Mouse (Mus musculus) midbrain, embryonic 14.5 days (tissue): ENCODE data around the gene Zc2hc1c. TPM values are rescaled to one million over a fixed set of nuclear protein-coding genes. Genes with fewer than 3 reads are reported as not detected.

Experiments used
- ATAC-seq: fragments of 200-750 bp; cut with Nextera tagmentation; 2 replicates; pipeline ENCODE4 v1.8.0; 2017; ENCODE audit warnings: moderate number of reproducible peaks, moderate library complexity; ENCODE audit not compliant: low FRiP score, low TSS enrichment
- DNase-seq: peaks from one replicate; pipeline ENCODE4 v3.0.0-alpha.2; 2015
- H3K27ac ChIP-seq: fragments of 300-500 bp; sonication (generic); replicated peaks from 2 replicates; pipeline ENCODE4 v1.5.1; 2014; ENCODE audit warnings: mild to moderate bottlenecking, low read depth, low read length, moderate library complexity
- H3K27me3 ChIP-seq: fragments of 300-500 bp; sonication (generic); 2 replicates; pipeline ENCODE4 v1.6.1; 2014; ENCODE audit warnings: low read length, control low read depth, mixed read lengths; ENCODE audit not compliant: control insufficient read depth, insufficient read depth
- H3K36me3 ChIP-seq: fragments of 300-500 bp; sonication (generic); 2 replicates; pipeline ENCODE4 v1.6.1; 2014; ENCODE audit warnings: low read length, control low read depth; ENCODE audit not compliant: control insufficient read depth, insufficient read depth
- H3K4me1 ChIP-seq: fragments of 300-500 bp; sonication (generic); 2 replicates; pipeline ENCODE4 v1.6.1; 2014; ENCODE audit warnings: mild to moderate bottlenecking, antibody characterized with exemption, low read length, control low read depth; ENCODE audit not compliant: control insufficient read depth, insufficient read depth
- H3K4me2 ChIP-seq: fragments of 300-500 bp; sonication (generic); 2 replicates; pipeline ENCODE4 v1.6.1; 2014; ENCODE audit warnings: mild to moderate bottlenecking, low read length, moderate library complexity
- H3K4me3 ChIP-seq: fragments of 300-500 bp; sonication (generic); replicated peaks from 2 replicates; pipeline ENCODE4 v1.5.1; 2014; ENCODE audit warnings: low read depth, low read length
- H3K9ac ChIP-seq: fragments of 300-500 bp; sonication (generic); replicated peaks from 2 replicates; pipeline ENCODE4 v1.6.1; 2014; ENCODE audit warnings: mild to moderate bottlenecking, low read length, moderate library complexity
- H3K9me3 ChIP-seq: fragments of 300-500 bp; sonication (generic); 2 replicates; pipeline ENCODE4 v1.6.1; 2016; ENCODE audit warnings: low read length, control low read depth, mixed read lengths; ENCODE audit not compliant: control insufficient read depth
- WGBS: fragments of 180-500 bp; shearing (Covaris S2); extraction: QIAGEN DNeasy Blood & Tissue Kit; methylation state at CpG from one replicate; pipeline ENCODE4 v1.1.7; 2014; 5-methylcytosine and 5-hydroxymethylcytosine counted together
- polyA plus RNA-seq: library from polyadenylated mRNA; unstranded; fragments of >200 nt; fragmentation: Nextera tagmentation; extraction: Ambion mirVana; gene quantifications from 2 replicates; pipeline ENCODE4 v1.2.1, GENCODE M21; 2014

The Zc2hc1c gene
- 1.1 and 1.6 TPM in 2 replicates for polyA plus RNA-seq

DNA sequence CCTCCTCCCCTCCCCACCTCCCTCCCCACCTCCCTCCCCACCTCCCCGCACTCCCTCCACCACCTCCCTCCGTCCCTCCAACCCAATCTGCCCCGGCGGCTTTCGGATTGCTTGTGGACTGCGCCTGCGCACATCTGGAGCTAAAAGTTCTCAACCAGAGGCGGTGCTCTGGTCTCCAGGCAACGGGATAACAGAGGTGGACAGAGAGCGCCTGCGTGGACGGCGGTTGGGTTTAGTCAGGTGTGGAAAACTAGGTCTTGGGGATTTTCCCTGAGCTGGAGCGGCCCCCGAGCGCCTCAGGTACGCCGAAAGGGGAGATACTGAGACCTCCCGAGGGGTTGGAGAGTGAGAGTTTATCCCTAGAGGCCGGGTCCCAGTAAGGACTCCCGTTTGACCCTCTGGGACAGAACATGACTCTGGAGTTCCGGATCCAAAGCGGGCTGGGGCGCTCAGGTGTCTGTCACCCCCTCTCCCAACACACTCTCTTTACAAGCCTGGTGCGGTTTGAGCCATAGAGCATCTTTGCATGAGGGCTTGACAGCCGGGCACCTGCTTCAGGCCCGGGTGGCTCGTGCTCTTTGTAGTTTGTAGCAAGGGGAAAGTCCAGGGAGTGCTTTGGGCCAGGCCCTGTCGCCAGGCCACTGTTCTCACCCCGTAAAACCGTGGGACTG, at the start of gene Zc2hc1c:
Gene Zc2hc1c (plus strand): TSS at position 106 of the 671 bp plus-strand sequence.
- Histone ChIP-seq H3K9ac (peak within 1 kb of the TSS; percentile 54), H3K4me2 (peak within 1 kb of the TSS; percentile 90), H3K4me3 (peak within 1 kb of the TSS; percentile 51), H3K36me3 (no peaks in the 10 kb centered on the region), H3K4me1 (peaks cover 6% of the 10 kb centered on the region; the same call in 1 of the 2 replicates), H3K27me3 (no peaks in the 10 kb centered on the region), H3K27ac (no peak within 1 kb of the TSS), H3K9me3 (no peaks in the 10 kb centered on the region)
- ATAC-seq (peak; percentile 76), DNase-seq (peak; percentile 95)
- 3% methylated on average over 29 of the region's 31 CpGs for WGBS

DNA sequence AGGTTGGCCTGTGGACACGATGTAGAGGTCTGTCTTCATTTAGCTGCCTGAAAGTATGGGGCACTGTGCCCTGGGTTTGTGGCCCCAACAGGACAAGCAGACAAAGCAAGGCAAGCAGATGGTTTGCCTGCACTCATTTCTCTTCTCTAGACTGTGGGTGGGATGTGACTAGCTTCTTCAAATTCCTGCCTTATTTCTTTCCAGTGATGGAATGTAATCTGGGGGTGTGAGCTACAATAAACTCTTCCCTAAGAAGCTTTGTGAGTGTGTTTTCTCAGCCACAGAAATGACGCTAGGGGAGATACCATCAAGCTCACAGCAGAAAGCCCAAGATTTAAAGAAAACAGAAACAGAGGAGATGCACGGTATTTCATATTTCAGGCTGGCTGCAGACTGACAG, 36.3 kb upstream of the Zc2hc1c start:
- H3K4me1 ChIP-seq, result no peaks in the 10 kb centered on the region
- 0 out of 2 replicates have a peak, but pooled peaks cover 4% of the 10 kb centered on the region for H3K36me3 ChIP-seq
- H3K27me3 ChIP-seq, result no peaks in the 10 kb centered on the region
- ATAC-seq (no peak), DNase-seq (no peak)
- WGBS, result 93% methylated on average over 3 of the region's 3 CpGs
- no peaks in the 10 kb centered on the region for H3K9me3 ChIP-seq
- no peak overlapping the region for H3K4me2 ChIP-seq
- no peak overlapping the region for H3K4me3 ChIP-seq
- H3K27ac ChIP-seq, result no peak overlapping the region
- no peak overlapping the region for H3K9ac ChIP-seq

DNA sequence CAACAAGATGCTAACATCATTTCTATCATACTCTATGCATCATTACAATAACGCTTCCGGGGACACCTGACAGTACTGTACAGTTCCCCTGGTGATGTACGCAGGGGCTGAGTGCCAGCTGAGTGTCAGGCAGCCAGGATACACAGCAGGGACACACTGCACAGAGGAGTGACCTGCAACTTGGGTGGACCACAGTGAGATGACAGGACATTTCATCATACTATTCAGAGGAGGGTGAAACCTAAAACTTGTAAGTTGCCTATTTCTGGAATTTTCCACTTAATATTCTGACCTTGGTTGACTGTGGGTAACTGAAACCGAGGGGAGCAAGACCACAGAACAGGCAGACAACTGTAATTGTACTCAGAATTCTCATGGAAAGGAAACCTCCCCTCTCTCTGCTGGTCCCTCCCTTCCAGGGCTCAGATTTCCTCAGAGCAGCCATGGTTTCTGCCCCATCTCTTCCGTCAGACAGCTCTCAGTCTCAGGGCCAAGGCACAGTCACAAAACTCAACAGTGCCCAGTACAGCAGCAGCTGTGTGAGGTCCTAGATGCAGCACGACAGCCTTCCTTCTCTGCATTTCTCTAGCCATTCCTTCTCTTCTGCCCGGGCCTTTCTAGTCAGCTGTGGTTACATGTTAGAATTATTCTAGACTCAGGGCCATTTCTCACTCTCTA, 32.2 kb upstream of the Zc2hc1c start:
- Histone ChIP-seq H3K9me3 (no peaks in the 10 kb centered on the region), H3K27ac (no peak overlapping the region), H3K4me3 (no peak overlapping the region), H3K9ac (no peak overlapping the region), H3K27me3 (no peaks in the 10 kb centered on the region), H3K36me3 (peaks cover 4% of the 10 kb centered on the region; the same call in 1 of the 2 replicates), H3K4me1 (no peaks in the 10 kb centered on the region), H3K4me2 (no peak overlapping the region)
- 81% methylated on average over 7 of the region's 7 CpGs for WGBS
- ATAC-seq (no peak), DNase-seq (no peak)

DNA sequence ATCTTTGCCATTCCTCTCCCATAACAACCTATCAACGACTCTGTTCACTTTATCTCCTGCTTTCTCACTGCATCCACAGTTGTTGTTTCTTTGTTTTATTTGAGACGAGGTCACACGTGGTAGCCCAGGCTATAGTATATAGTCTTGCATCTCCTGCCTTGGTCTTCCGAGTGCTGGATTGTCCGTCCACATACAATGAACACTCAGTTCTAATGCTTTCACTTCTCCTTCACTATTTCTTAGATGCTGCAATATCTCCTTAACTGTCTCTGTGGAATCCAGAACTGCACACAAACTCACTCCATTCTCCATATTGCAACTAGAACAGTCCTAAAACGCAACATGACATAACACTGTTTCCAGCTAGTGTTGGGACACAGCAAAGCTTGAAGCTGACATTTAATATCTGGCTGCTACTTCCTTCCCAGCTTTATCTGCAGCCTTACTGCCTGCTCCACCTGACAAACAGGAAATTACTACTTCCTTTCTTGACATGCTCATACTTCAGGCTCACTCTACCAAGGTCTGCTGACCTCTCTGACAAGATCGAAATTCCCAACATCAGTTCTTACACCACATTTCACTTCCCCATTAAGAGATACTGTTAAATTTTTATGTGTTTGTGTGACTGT, 31.3 kb upstream of the Zc2hc1c start:
- Histone ChIP-seq H3K4me1 (no peaks in the 10 kb centered on the region), H3K4me3 (no peak overlapping the region), H3K9ac (no peak overlapping the region), H3K27me3 (no peaks in the 10 kb centered on the region), H3K36me3 (peaks cover 4% of the 10 kb centered on the region; the same call in 1 of the 2 replicates), H3K4me2 (no peak overlapping the region), H3K9me3 (no peaks in the 10 kb centered on the region), H3K27ac (no peak overlapping the region)
- WGBS, result 92% methylated on average over 7 of the region's 7 CpGs
- DNase-seq (no peak), ATAC-seq (no peak)

DNA sequence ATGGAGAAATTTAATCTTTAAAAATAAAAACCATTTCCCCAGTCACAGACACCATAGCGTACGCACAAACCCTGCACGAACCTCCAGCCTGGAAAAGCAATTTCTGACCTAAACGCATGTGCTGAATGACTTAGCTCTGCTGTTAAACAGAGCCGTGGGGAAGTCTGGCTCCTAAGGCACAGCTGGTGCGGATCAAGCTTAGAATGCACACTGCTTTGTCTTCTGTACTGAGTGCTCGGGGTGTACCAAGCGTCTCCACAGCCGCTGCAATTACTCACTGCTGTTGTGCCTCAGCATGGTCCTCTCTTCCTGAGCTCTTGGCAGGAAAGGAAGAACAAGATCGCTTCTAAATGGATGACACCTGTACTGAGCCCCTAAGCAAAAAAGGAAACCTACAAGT, 25.9 kb upstream of the Zc2hc1c start:
- ATAC-seq (no peak), DNase-seq (peak; percentile 52)
- 55% methylated on average over 10 of the region's 10 CpGs for WGBS

DNA sequence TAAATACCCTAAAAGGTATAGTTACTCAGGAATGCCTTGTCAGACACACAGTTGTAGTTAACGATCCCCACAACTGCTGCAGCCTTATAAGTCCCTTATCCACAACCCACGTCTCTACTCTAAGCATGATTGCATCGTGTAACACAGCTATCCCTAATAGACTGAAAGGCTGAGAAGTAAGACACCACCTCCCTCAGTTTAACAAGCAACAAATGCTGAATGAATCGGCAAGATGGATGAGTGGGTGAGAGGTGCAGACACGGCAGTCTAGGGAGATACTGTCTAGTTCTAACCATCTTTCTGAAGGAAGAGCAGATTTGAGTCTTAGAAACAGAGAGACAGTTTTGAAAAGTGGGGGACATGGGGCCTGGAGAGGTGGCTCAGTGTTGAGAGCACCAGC, 25.2 kb upstream of the Zc2hc1c start:
- Histone ChIP-seq H3K9me3 (0 out of 2 replicates have a peak, but pooled peaks cover 6% of the 10 kb centered on the region), H3K4me1 (no peaks in the 10 kb centered on the region), H3K4me2 (no peak overlapping the region), H3K36me3 (peaks cover 4% of the 10 kb centered on the region; the same call in 1 of the 2 replicates), H3K9ac (no peak overlapping the region), H3K4me3 (no peak overlapping the region), H3K27ac (no peak overlapping the region), H3K27me3 (no peaks in the 10 kb centered on the region)
- DNase-seq (no peak), ATAC-seq (no peak)
- WGBS, result 88% methylated on average over 5 of the region's 5 CpGs

More for the DNA sequence above, 25.9 kb upstream of the Zc2hc1c start:
- H3K4me2 ChIP-seq, result no peak overlapping the region
- H3K27ac ChIP-seq, result no peak overlapping the region
- no peak overlapping the region for H3K9ac ChIP-seq
- H3K9me3 ChIP-seq, result 0 out of 2 replicates have a peak, but pooled peaks cover 1% of the 10 kb centered on the region
- no peaks in the 10 kb centered on the region for H3K27me3 ChIP-seq
- no peaks in the 10 kb centered on the region for H3K4me1 ChIP-seq
- H3K4me3 ChIP-seq, result no peak overlapping the region
- peaks cover 4% of the 10 kb centered on the region; the same call in 1 of the 2 replicates for H3K36me3 ChIP-seq

DNA sequence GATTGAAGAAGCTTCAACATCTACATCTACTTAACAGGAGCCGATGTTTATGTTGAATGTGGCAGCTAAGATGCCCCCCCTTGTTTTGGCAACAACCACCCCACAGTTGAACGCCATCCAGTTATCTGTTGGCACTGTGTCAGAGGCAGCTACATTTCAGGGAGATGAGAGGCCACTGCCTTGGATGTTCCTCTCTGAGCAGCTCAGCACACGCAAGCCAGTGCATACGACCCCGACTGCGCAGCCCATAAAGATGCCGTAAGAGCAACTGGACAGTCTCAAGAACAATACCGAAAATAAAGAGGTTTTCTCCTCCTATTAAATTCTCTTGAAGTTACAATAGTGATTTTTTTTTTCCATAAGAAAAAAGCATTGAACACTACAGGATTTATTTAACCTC, 23.9 kb upstream of the Zc2hc1c start:
- H3K9ac ChIP-seq, result no peak overlapping the region
- no peaks in the 10 kb centered on the region for H3K4me1 ChIP-seq
- no peak for ATAC-seq
- H3K9me3 ChIP-seq, result 0 out of 2 replicates have a peak, but pooled peaks cover 7% of the 10 kb centered on the region
- H3K36me3 ChIP-seq, result no peaks in the 10 kb centered on the region
- 95% methylated on average over 8 of the region's 8 CpGs for WGBS
- no peak overlapping the region for H3K4me2 ChIP-seq
- no peak overlapping the region for H3K27ac ChIP-seq
- no peaks in the 10 kb centered on the region for H3K27me3 ChIP-seq
- H3K4me3 ChIP-seq, result no peak overlapping the region
- DNase-seq, result peak; percentile 1

DNA sequence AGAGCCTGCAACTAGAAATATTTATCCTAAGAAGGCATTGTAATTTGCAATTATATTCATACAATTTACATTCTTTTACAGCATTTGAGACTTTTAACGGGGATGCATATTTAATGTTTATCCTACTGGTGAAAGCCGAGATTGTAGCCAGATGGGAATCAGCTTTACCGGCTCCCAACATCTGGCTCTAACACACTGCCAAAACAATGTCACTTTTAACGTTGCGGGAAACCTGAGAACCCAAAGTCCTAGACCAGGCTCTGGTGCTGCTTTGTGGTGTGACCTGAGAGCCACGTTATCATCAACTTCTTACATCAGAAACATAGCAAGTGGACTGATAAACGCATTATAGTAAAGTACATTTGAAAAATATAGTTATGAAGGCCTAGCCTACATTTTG, 23.5 kb upstream of the Zc2hc1c start:
- no peak overlapping the region for H3K4me3 ChIP-seq
- H3K27ac ChIP-seq, result no peak overlapping the region
- 78% methylated on average over 7 of the region's 7 CpGs for WGBS
- H3K27me3 ChIP-seq, result no peaks in the 10 kb centered on the region
- H3K9me3 ChIP-seq, result 0 out of 2 replicates have a peak, but pooled peaks cover 7% of the 10 kb centered on the region
- no peak overlapping the region for H3K9ac ChIP-seq
- H3K36me3 ChIP-seq, result no peaks in the 10 kb centered on the region
- no peaks in the 10 kb centered on the region for H3K4me1 ChIP-seq
- no peak overlapping the region for H3K4me2 ChIP-seq
- ATAC-seq (no peak), DNase-seq (no peak)
